Mouse (Mus musculus): ENCODE data around the gene Ppp4r3a.
"Not testable (repeated sequence)": the region's sequence is repeated elsewhere in the genome, so short reads cannot be mapped to it uniquely, and the experiment has no call there.

The Ppp4r3a gene

GRCm38 (mm10) chr12:101083076-101083838, at the start of gene Ppp4r3a:
Gene Ppp4r3a, minus strand, starts transcription at chr12:101083702.
- DNase-seq = peak; percentile 97

GRCm38 (mm10) chr12:101123013-101123412, 39.5 kb upstream of the Ppp4r3a start:
- peak; percentile 62 for DNase-seq

- DNase-seq = not testable (repeated sequence)
These were observed 38.6 kb upstream of the Ppp4r3a start for GRCm38 (mm10) chr12:101122066-101122465.

GRCm38 (mm10) chr12:101109794-101110585, 26.5 kb upstream of the Ppp4r3a start:
- DNase-seq = not testable (repeated sequence)

- DNase-seq = no peak
These were observed 24.2 kb upstream of the Ppp4r3a start for GRCm38 (mm10) chr12:101107722-101108121.

GRCm38 (mm10) chr12:101105571-101105970, 22.1 kb upstream of the Ppp4r3a start:
- DNase-seq = no peak

- DNase-seq = peak; percentile 32
These were observed 19.1 kb upstream of the Ppp4r3a start for GRCm38 (mm10) chr12:101102648-101103047.

GRCm38 (mm10) chr12:101093678-101094077, 10.2 kb upstream of the Ppp4r3a start:
- not testable (repeated sequence) for DNase-seq

GRCm38 (mm10) chr12:101089955-101090354, 6.5 kb upstream of the Ppp4r3a start:
- no peak for DNase-seq

- no peak for DNase-seq
These were observed 3.9 kb upstream of the Ppp4r3a start for GRCm38 (mm10) chr12:101087406-101087805.

- no peak for DNase-seq
These were observed 1.6 kb upstream of the Ppp4r3a start for GRCm38 (mm10) chr12:101084881-101085666.

- no peak for DNase-seq
These were observed 735 bp upstream of the Ppp4r3a start for GRCm38 (mm10) chr12:101084237-101084636.

- no peak for DNase-seq
These were observed 315 bp upstream of the Ppp4r3a start for GRCm38 (mm10) chr12:101083839-101084195.

GRCm38 (mm10) chr12:101082296-101083075, 1.0 kb downstream of the Ppp4r3a start:
- peak; percentile 37 for DNase-seq

GRCm38 (mm10) chr12:101077955-101078354, 5.5 kb downstream of the Ppp4r3a start:
- DNase-seq = no peak

- DNase-seq = no peak
These were observed 8.1 kb downstream of the Ppp4r3a start for GRCm38 (mm10) chr12:101075433-101075832.

GRCm38 (mm10) chr12:101074821-101075429, 8.6 kb downstream of the Ppp4r3a start:
- no peak for DNase-seq

- no peak for DNase-seq
These were observed 13.7 kb downstream of the Ppp4r3a start for GRCm38 (mm10) chr12:101069813-101070212.

GRCm38 (mm10) chr12:101066329-101066728, 17.2 kb downstream of the Ppp4r3a start:
- DNase-seq = no peak

GRCm38 (mm10) chr12:101039956-101040355, 43.5 kb downstream of the Ppp4r3a start:
- DNase-seq = no peak

- DNase-seq = peak; percentile 92
These were observed 54.4 kb downstream of the Ppp4r3a start, which contains the start of gene Ccdc88c for GRCm38 (mm10) chr12:101028954-101029731. Gene Ccdc88c, minus strand, starts transcription at chr12:101029056.
